Mouse (Mus musculus): ENCODE measurements around the gene Apol10a. TPM values are rescaled to one million over a fixed set of nuclear protein-coding genes. Genes with fewer than 3 reads are reported as not detected.
"Not testable (repeated sequence)": the region's sequence is repeated elsewhere in the genome, so short reads cannot be mapped to it uniquely, and the experiment has no call there.

Gene Apol10a
- polyA plus RNA-seq, 1 experiment from 2014 or later, result not detected

GRCm38 (mm10) chr15:77494694-77495093, 17.8 kb downstream of the Apol10a start:
- not testable (repeated sequence) for H3K27ac ChIP-seq (ENCODE audit: low read length); H3K4me2 ChIP-seq (ENCODE audit: low read length); H3K9ac ChIP-seq (ENCODE audit: low read depth, low read length); H3K4me1 ChIP-seq (ENCODE audit: control insufficient read depth, insufficient read depth, low read length); H3K36me3 ChIP-seq (ENCODE audit: control insufficient read depth, insufficient read depth, low read length); H3K27me3 ChIP-seq (ENCODE audit: control insufficient read depth, insufficient read depth, low read depth, low read length); ATAC-seq; H3K9me3 ChIP-seq (replicated peaks; ENCODE audit: control insufficient read depth, low read length, poor library complexity, severe bottlenecking); H3K4me3 ChIP-seq (ENCODE audit: low read depth, low read length)
- 47% methylated on average over 1 of the region's 1 CpGs for WGBS

- ATAC-seq; H3K4me1 ChIP-seq (ENCODE audit: control insufficient read depth, insufficient read depth, low read length); H3K9me3 ChIP-seq (replicated peaks; ENCODE audit: control insufficient read depth, low read length, poor library complexity, severe bottlenecking); H3K36me3 ChIP-seq (ENCODE audit: control insufficient read depth, insufficient read depth, low read length); H3K27me3 ChIP-seq (ENCODE audit: control insufficient read depth, insufficient read depth, low read depth, low read length); H3K9ac ChIP-seq (ENCODE audit: low read depth, low read length); H3K4me3 ChIP-seq (ENCODE audit: low read depth, low read length); H3K27ac ChIP-seq (ENCODE audit: low read length); H3K4me2 ChIP-seq (ENCODE audit: low read length): not testable (repeated sequence)
These were observed 31.1 kb downstream of the Apol10a start, which contains the start of gene Apol11a for GRCm38 (mm10) chr15:77507966-77508365. Gene Apol11a (plus strand): TSS chr15:77508271.

GRCm38 (mm10) chr15:77520596-77520995, 43.7 kb downstream of the Apol10a start:
- H3K4me1 ChIP-seq (ENCODE audit: control insufficient read depth, insufficient read depth, low read length); H3K27me3 ChIP-seq (ENCODE audit: control insufficient read depth, insufficient read depth, low read depth, low read length); H3K4me2 ChIP-seq (ENCODE audit: low read length); H3K27ac ChIP-seq (ENCODE audit: low read length); H3K36me3 ChIP-seq (ENCODE audit: control insufficient read depth, insufficient read depth, low read length); H3K9me3 ChIP-seq (replicated peaks; ENCODE audit: control insufficient read depth, low read length, poor library complexity, severe bottlenecking); H3K4me3 ChIP-seq (ENCODE audit: low read depth, low read length); ATAC-seq; H3K9ac ChIP-seq (ENCODE audit: low read depth, low read length): not testable (repeated sequence)
- 74% methylated on average over 4 of the region's 4 CpGs for WGBS

GRCm38 (mm10) chr15:77523186-77523843, 46.5 kb downstream of the Apol10a start:
- H3K9me3 ChIP-seq (replicated peaks; ENCODE audit: control insufficient read depth, low read length, poor library complexity, severe bottlenecking); ATAC-seq: not testable (repeated sequence)

GRCm38 (mm10) chr15:77533216-77533615, 56.4 kb downstream of the Apol10a start, which contains the start of gene Apol7c:
Gene Apol7c (minus strand): TSS chr15:77533316.
- H3K4me3 ChIP-seq (ENCODE audit: low read depth, low read length), result no peak within 1 kb of the TSS
- H3K36me3 ChIP-seq (ENCODE audit: control insufficient read depth, insufficient read depth, low read length), result no peaks in the 10 kb centered on the region
- no peak for ATAC-seq
- no peaks in the 10 kb centered on the region for H3K27me3 ChIP-seq (ENCODE audit: control insufficient read depth, insufficient read depth, low read depth, low read length)
- no peak within 1 kb of the TSS for H3K27ac ChIP-seq (ENCODE audit: low read length)
- no peak within 1 kb of the TSS for H3K9ac ChIP-seq (ENCODE audit: low read depth, low read length)
- no peak within 1 kb of the TSS for H3K4me2 ChIP-seq (ENCODE audit: low read length)
- no peaks in the 10 kb centered on the region for H3K4me1 ChIP-seq (ENCODE audit: control insufficient read depth, insufficient read depth, low read length)
- H3K9me3 ChIP-seq (replicated peaks; ENCODE audit: control insufficient read depth, low read length, poor library complexity, severe bottlenecking), result no peaks in the 10 kb centered on the region

More at GRCm38 (mm10) chr15:77523186-77523843, 46.5 kb downstream of the Apol10a start:
- H3K27ac ChIP-seq (ENCODE audit: low read length); H3K4me1 ChIP-seq (ENCODE audit: control insufficient read depth, insufficient read depth, low read length); H3K36me3 ChIP-seq (ENCODE audit: control insufficient read depth, insufficient read depth, low read length); H3K9ac ChIP-seq (ENCODE audit: low read depth, low read length); H3K27me3 ChIP-seq (ENCODE audit: control insufficient read depth, insufficient read depth, low read depth, low read length); H3K4me3 ChIP-seq (ENCODE audit: low read depth, low read length); H3K4me2 ChIP-seq (ENCODE audit: low read length): not testable (repeated sequence)
- 25% methylated on average over 6 of the region's 6 CpGs for WGBS

- H3K4me3 ChIP-seq (ENCODE audit: low read depth, low read length); H3K9me3 ChIP-seq (replicated peaks; ENCODE audit: control insufficient read depth, low read length, poor library complexity, severe bottlenecking); H3K27me3 ChIP-seq (ENCODE audit: control insufficient read depth, insufficient read depth, low read depth, low read length); H3K27ac ChIP-seq (ENCODE audit: low read length); ATAC-seq; H3K36me3 ChIP-seq (ENCODE audit: control insufficient read depth, insufficient read depth, low read length); H3K4me1 ChIP-seq (ENCODE audit: control insufficient read depth, insufficient read depth, low read length); H3K9ac ChIP-seq (ENCODE audit: low read depth, low read length); H3K4me2 ChIP-seq (ENCODE audit: low read length): not testable (repeated sequence)
- WGBS, result 31% methylated on average over 1 of the region's 1 CpGs
These were observed 62.4 kb downstream of the Apol10a start for GRCm38 (mm10) chr15:77539221-77539620.

Other genes with a start within 250 kb of the Apol10a start
- 165 and 177 TPM in 2 replicates for gene Rbfox2, start 170.0 kb upstream of the Apol10a start, polyA plus RNA-seq (2015; fragmentation: Nextera tagmentation; extraction: Ambion mirVana)
- gene Apol7a, start 77.9 kb upstream of the Apol10a start, polyA plus RNA-seq (2015; fragmentation: Nextera tagmentation; extraction: Ambion mirVana), result not detected in 2 replicates
- not detected in 2 replicates for gene Apol9a, start 65.9 kb upstream of the Apol10a start, polyA plus RNA-seq (2015; fragmentation: Nextera tagmentation; extraction: Ambion mirVana)
- gene Apol7b, start 29.6 kb upstream of the Apol10a start, polyA plus RNA-seq (2015; fragmentation: Nextera tagmentation; extraction: Ambion mirVana), result not detected in 2 replicates
- not detected in 2 replicates for gene Apol11a, start 31.2 kb downstream of the Apol10a start, polyA plus RNA-seq (2015; fragmentation: Nextera tagmentation; extraction: Ambion mirVana)
- not detected in 2 replicates for gene Apol7c, start 56.3 kb downstream of the Apol10a start, polyA plus RNA-seq (2015; fragmentation: Nextera tagmentation; extraction: Ambion mirVana)
- not detected in 2 replicates for gene 1700025B11Rik, start 84.8 kb downstream of the Apol10a start, polyA plus RNA-seq (2015; fragmentation: Nextera tagmentation; extraction: Ambion mirVana)
- gene Apol10b, start 119.1 kb downstream of the Apol10a start, polyA plus RNA-seq (2015; fragmentation: Nextera tagmentation; extraction: Ambion mirVana), result 0.10 TPM in 1 of 2 replicates, not detected in the other
- not detected in 2 replicates for gene Gm36245, start 122.2 kb downstream of the Apol10a start, polyA plus RNA-seq (2015; fragmentation: Nextera tagmentation; extraction: Ambion mirVana)
- not detected in 2 replicates for gene Apol11b, start 166.2 kb downstream of the Apol10a start, polyA plus RNA-seq (2015; fragmentation: Nextera tagmentation; extraction: Ambion mirVana)
- not detected in 2 replicates for gene Apol7e, start 221.8 kb downstream of the Apol10a start, polyA plus RNA-seq (2015; fragmentation: Nextera tagmentation; extraction: Ambion mirVana)